Mouse (Mus musculus): ENCODE measurements around the gene Lrmda. TPM values are rescaled to one million over a fixed set of nuclear protein-coding genes. Genes with fewer than 3 reads are reported as not detected.

Gene Lrmda
- polyA plus RNA-seq, 1 experiment: 0.65 TPM

DNA sequence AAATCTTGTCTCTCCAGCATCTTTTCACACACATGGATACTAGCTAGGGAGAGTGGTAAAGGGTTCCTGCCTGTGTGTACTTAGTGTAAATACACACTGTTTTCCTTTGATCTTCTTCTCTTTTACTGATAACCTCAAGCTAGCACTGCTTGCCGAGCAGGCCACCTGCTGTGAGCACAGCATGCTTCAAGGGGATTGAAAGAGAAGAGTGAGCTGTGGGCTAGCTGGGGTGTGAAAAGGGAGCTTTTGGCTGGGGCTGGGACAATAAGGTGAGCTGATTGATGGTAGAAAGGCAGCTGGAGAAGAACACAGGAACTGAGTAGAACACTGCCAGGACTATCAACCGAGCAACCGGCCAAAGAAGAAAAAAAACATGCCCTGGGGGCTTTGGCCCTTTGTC, 124.5 kb downstream of the Lrmda start:
- no peaks in the 10 kb centered on the region for H3K4me1 ChIP-seq (ENCODE audit: control insufficient read depth, insufficient read depth, low read length)
- no peak for TF ChIP-seq POLR2A (IDR thresholded peaks at IDR 0.05; ENCODE audit: extremely low read depth, insufficient read depth, low read length)
- H3K27ac ChIP-seq (ENCODE audit: insufficient read depth, low read length): no peak overlapping the region
- no peak overlapping the region for H3K4me3 ChIP-seq (ENCODE audit: insufficient read depth, low read length)

DNA sequence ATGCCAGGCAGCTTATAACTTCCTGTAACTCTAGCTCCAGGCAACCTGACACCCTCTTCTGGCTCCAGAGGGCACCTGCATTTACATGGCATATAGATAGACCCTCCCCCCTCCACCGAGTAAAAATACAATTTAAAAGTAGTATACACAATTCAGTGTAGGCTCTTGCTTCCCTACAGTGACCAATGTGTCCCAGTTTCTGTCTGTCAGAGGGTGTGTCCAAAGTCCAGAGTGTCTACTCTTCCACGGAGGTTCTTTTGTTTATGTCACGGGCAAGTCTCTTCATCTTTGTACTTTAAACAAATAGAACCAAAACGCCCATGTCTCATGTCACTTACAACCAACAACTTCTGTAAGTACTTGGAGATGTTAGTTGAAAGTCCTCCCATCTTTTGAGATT, 126.4 kb downstream of the Lrmda start:
- no peak for TF ChIP-seq POLR2A (IDR thresholded peaks at IDR 0.05; ENCODE audit: extremely low read depth, insufficient read depth, low read length)
- no peak for TF ChIP-seq CTCF (IDR thresholded peaks at IDR 0.05; ENCODE audit: extremely low read depth, insufficient read depth, low read length)
- no peak overlapping the region for H3K27ac ChIP-seq (ENCODE audit: insufficient read depth, low read length)
- H3K4me1 ChIP-seq (ENCODE audit: control insufficient read depth, insufficient read depth, low read length): no peaks in the 10 kb centered on the region
- no peak overlapping the region for H3K4me3 ChIP-seq (ENCODE audit: insufficient read depth, low read length)

- Histone ChIP-seq H3K27ac (ENCODE audit: insufficient read depth, low read length) (no peak overlapping the region), H3K4me1 (ENCODE audit: control insufficient read depth, insufficient read depth, low read length) (no peaks in the 10 kb centered on the region), H3K4me3 (ENCODE audit: insufficient read depth, low read length) (no peak overlapping the region)
- TF ChIP-seq POLR2A (IDR thresholded peaks at IDR 0.05; ENCODE audit: extremely low read depth, insufficient read depth, low read length) (no peak), CTCF (IDR thresholded peaks at IDR 0.05; ENCODE audit: extremely low read depth, insufficient read depth, low read length) (no peak)
These were observed 127.1 kb downstream of the Lrmda start for GRCm38 (mm10) chr14:22146508-22147044.

DNA sequence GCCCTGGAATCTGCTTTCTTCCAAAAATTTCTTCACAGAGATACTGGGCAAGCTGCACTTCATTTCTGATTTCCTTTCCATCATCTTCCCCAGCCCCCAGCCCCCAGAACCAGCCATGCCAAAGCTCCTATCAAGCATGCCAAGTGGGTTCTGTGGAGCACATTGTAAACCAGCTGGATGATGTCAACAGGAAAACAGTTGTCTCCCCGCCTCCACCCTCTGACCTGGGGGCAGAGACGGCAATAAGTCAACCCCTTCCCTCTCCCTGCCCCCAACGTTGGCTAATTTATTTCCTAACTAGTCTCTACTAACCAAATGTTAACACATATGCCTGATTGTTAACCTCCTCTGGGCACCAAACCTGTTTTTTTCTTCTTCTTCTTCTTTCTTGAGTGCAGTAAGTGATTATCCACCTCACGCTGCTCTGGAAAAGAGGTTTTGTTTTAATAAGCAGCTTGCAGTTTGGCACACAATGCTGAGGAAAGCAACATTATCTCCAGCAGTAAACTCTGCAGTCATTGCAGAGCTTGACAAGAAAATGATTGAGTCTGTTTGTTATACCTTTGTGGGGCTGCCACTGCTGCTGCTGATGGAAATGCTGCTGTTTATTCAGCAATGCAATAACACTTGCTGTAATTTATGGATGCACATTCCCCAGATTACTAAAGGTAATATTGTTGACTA, 128.0 kb downstream of the Lrmda start:
- Histone ChIP-seq H3K4me1 (ENCODE audit: control insufficient read depth, insufficient read depth, low read length) (no peaks in the 10 kb centered on the region), H3K27ac (ENCODE audit: insufficient read depth, low read length) (no peak overlapping the region), H3K4me3 (ENCODE audit: insufficient read depth, low read length) (no peak overlapping the region)
- no peak for TF ChIP-seq CTCF (IDR thresholded peaks at IDR 0.05; ENCODE audit: extremely low read depth, insufficient read depth, low read length)
- no peak for TF ChIP-seq POLR2A (IDR thresholded peaks at IDR 0.05; ENCODE audit: extremely low read depth, insufficient read depth, low read length)

DNA sequence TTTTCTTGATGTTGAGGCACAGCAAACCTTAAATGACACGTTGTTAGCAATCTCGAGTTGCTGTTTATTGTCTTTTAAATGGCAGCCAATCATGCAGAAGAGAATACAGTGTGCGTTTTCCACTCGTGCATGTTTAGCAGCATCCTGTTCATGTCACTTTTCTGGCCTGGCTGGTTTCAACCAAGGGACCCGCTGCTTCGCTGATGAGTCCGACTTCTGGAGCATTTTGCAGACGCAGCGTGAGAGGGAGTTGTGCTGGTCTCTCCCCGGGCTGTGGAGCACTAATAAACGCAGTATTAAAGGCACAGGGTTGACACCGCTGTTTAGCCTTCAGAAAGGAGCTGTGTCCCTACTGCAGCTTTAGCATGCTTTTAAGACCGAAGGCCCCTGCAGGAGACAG, 133.2 kb downstream of the Lrmda start:
- Histone ChIP-seq H3K27ac (ENCODE audit: insufficient read depth, low read length) (no peak overlapping the region), H3K4me1 (ENCODE audit: control insufficient read depth, insufficient read depth, low read length) (no peaks in the 10 kb centered on the region), H3K4me3 (ENCODE audit: insufficient read depth, low read length) (no peak overlapping the region)
- no peak for TF ChIP-seq CTCF (IDR thresholded peaks at IDR 0.05; ENCODE audit: extremely low read depth, insufficient read depth, low read length)
- no peak for TF ChIP-seq POLR2A (IDR thresholded peaks at IDR 0.05; ENCODE audit: extremely low read depth, insufficient read depth, low read length)

GRCm38 (mm10) chr14:22154096-22154495, 134.6 kb downstream of the Lrmda start:
- TF ChIP-seq POLR2A (IDR thresholded peaks at IDR 0.05; ENCODE audit: extremely low read depth, insufficient read depth, low read length) (no peak), CTCF (IDR thresholded peaks at IDR 0.05; ENCODE audit: extremely low read depth, insufficient read depth, low read length) (no peak)
- no peaks in the 10 kb centered on the region for H3K4me1 ChIP-seq (ENCODE audit: control insufficient read depth, insufficient read depth, low read length)
- H3K27ac ChIP-seq (ENCODE audit: insufficient read depth, low read length): no peak overlapping the region
- H3K4me3 ChIP-seq (ENCODE audit: insufficient read depth, low read length): no peak overlapping the region

GRCm38 (mm10) chr14:22155034-22155433, 135.5 kb downstream of the Lrmda start:
- no peak overlapping the region for H3K4me3 ChIP-seq (ENCODE audit: insufficient read depth, low read length)
- H3K4me1 ChIP-seq (ENCODE audit: control insufficient read depth, insufficient read depth, low read length): no peaks in the 10 kb centered on the region
- TF ChIP-seq CTCF (IDR thresholded peaks at IDR 0.05; ENCODE audit: extremely low read depth, insufficient read depth, low read length) (no peak), POLR2A (IDR thresholded peaks at IDR 0.05; ENCODE audit: extremely low read depth, insufficient read depth, low read length) (no peak)
- H3K27ac ChIP-seq (ENCODE audit: insufficient read depth, low read length): no peak overlapping the region

DNA sequence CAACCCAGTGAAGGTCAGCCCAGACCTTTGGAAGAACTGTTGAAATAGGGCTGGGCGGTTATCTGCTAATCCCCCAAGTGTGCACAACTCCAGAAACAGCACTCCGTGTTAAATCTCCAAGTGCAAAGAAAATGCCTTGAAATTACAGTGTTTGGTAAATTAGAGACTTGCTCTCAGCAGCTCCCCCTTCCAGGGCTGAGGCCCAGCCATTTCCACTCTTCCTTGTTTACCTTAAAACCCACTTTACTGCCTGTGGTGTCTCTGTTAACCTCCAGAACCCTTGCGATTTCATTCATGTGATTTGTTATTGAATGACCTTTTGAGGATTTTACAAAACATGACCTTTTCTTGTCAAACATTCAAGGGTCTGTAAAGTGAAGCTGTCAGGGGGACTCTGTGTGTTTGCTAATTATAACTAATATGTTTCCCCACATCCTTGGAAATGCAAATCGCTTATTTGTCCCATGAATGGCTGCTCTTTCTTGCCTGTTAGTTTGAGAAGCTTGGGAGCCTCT, 136.1 kb downstream of the Lrmda start:
- Histone ChIP-seq H3K4me1 (ENCODE audit: control insufficient read depth, insufficient read depth, low read length) (no peaks in the 10 kb centered on the region), H3K27ac (ENCODE audit: insufficient read depth, low read length) (no peak overlapping the region), H3K4me3 (ENCODE audit: insufficient read depth, low read length) (no peak overlapping the region)
- TF ChIP-seq CTCF (IDR thresholded peaks at IDR 0.05; ENCODE audit: extremely low read depth, insufficient read depth, low read length): no peak
- TF ChIP-seq POLR2A (IDR thresholded peaks at IDR 0.05; ENCODE audit: extremely low read depth, insufficient read depth, low read length): no peak

GRCm38 (mm10) chr14:22156991-22157390, 137.5 kb downstream of the Lrmda start:
- H3K4me3 ChIP-seq (ENCODE audit: insufficient read depth, low read length): no peak overlapping the region
- no peak overlapping the region for H3K27ac ChIP-seq (ENCODE audit: insufficient read depth, low read length)
- no peak for TF ChIP-seq POLR2A (IDR thresholded peaks at IDR 0.05; ENCODE audit: extremely low read depth, insufficient read depth, low read length)
- no peak for TF ChIP-seq CTCF (IDR thresholded peaks at IDR 0.05; ENCODE audit: extremely low read depth, insufficient read depth, low read length)
- H3K4me1 ChIP-seq (ENCODE audit: control insufficient read depth, insufficient read depth, low read length): no peaks in the 10 kb centered on the region

- H3K27ac ChIP-seq (ENCODE audit: insufficient read depth, low read length): no peak overlapping the region
- no peak overlapping the region for H3K4me3 ChIP-seq (ENCODE audit: insufficient read depth, low read length)
- TF ChIP-seq POLR2A (IDR thresholded peaks at IDR 0.05; ENCODE audit: extremely low read depth, insufficient read depth, low read length): no peak
- no peak for TF ChIP-seq CTCF (IDR thresholded peaks at IDR 0.05; ENCODE audit: extremely low read depth, insufficient read depth, low read length)
- no peaks in the 10 kb centered on the region for H3K4me1 ChIP-seq (ENCODE audit: control insufficient read depth, insufficient read depth, low read length)
These were observed 141.9 kb downstream of the Lrmda start for GRCm38 (mm10) chr14:22161416-22161815.
